ENCODE assay signal across 12 mouse cellular contexts in the genomic region with DNA sequence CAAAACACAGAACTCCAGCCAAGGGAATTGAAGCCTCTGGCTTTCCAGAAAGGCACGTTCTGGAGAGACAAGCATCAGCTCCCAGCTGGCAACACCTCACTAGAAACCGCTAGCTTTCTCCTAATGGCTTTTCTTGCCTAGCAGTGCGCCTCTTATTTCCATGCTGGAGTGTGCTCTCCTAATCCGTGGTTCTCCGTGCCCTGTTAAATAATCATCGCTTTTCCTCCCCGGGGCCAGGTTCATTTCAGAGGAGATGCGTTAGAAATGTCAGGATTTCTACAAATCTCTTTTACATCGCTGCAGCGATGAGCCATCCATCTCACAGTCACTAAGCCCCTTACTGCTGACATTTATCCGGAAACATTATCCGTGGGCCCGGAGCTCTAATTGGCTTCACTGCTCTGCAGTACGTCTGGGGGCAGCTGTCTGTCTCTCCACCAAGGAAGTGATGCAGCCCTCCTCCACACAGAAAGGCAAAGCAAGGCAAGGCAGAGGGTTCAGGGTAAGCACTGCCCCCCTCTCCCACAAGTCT.
DNase-seq lines count a peak whose midpoint lies in the region; ATAC-seq and TF ChIP-seq lines count a peak whose summit lies in the region.
"Had no signal": no experiment of that assay in that cellular context is flagged by ENCODE, and none has a peak within 500 bp of the region (broad histone marks: within the 10 kb centered on the region; RNA-seq: fewer than 3 reads in every experiment).

No protein-coding gene starts in this region.

- 37% methylated on average over 14 of the region's 14 CpGs for WGBS in heart, embryonic 14.5 days
- WGBS in heart, adult 2 months = 44% methylated on average over 14 of the region's 14 CpGs
- whole genome bisulfite sequencing in stomach, embryonic 14.5 days = 43% methylated on average over 14 of the region's 14 CpGs
- WGBS in stomach, postnatal 0 days = 47% methylated on average over 14 of the region's 14 CpGs
- 59% methylated on average over 14 of the region's 14 CpGs for WGBS in midbrain, embryonic 13.5 days

- H3K4me2 ChIP-seq in heart, embryonic 14.5 days (ENCODE audit: low read length) = peak overlapping the region; percentile 44
- H3K4me2 ChIP-seq in stomach, embryonic 14.5 days (replicated peaks; ENCODE audit: low read depth, low read length) = 0 out of 2 replicates have a peak overlapping the region, but pooled peaks have one; percentile 17
- no peak overlapping the region; the same call in 1 of the 2 replicates for H3K4me2 ChIP-seq in stomach, postnatal 0 days (replicated peaks; ENCODE audit: low read depth)
- no peak overlapping the region; the same call in 1 of the 2 replicates for H3K4me2 ChIP-seq in midbrain, embryonic 13.5 days (replicated peaks)

- ATAC-seq in heart, embryonic 14.5 days (ENCODE audit: insufficient number of reproducible peaks, insufficient read depth, low FRiP score, low read depth) = no peak
- ATAC-seq in stomach, embryonic 14.5 days (ENCODE audit: insufficient number of reproducible peaks, insufficient read depth, low FRiP score, low read depth) = 0 out of 2 replicates have a peak, but pooled peaks have one; percentile 33
- ATAC-seq in stomach, postnatal 0 days (ENCODE audit: low FRiP score, low TSS enrichment) = no peak
- peak; percentile 81 for ATAC-seq in midbrain, embryonic 13.5 days

- H3K4me1 ChIP-seq in heart, embryonic 14.5 days (ENCODE audit: control insufficient read depth in 2 of 2, insufficient read depth in 2 of 2, low read length in 2 of 2) = 0 out of 4 replicates have a peak, but pooled peaks cover 0 to 3% of the 10 kb centered on the region in 2 experiments
- H3K4me1 ChIP-seq in heart, adult 2 months (ENCODE audit: control insufficient read depth, insufficient read depth, low read length) = no peaks in the 10 kb centered on the region
- H3K4me1 ChIP-seq in stomach, embryonic 14.5 days (ENCODE audit: control insufficient read depth, insufficient read depth, low read length) = no peaks in the 10 kb centered on the region
- H3K4me1 ChIP-seq in stomach, postnatal 0 days (replicated peaks; ENCODE audit: control insufficient read depth, insufficient read depth) = no peaks in the 10 kb centered on the region
- H3K4me1 ChIP-seq in midbrain, embryonic 13.5 days (replicated peaks) = peaks cover 8% of the 10 kb centered on the region; the same call in 1 of the 2 replicates
- H3K4me1 ChIP-seq: megakaryocyte, embryonic 14.5 days had no signal

- no peaks in the 10 kb centered on the region for H3K27me3 ChIP-seq in heart, embryonic 14.5 days (ENCODE audit: control insufficient read depth, insufficient read depth, low read length)
- no peaks in the 10 kb centered on the region for H3K27me3 ChIP-seq in heart, adult 2 months (ENCODE audit: control insufficient read depth, insufficient read depth, low read length)
- H3K27me3 ChIP-seq in stomach, embryonic 14.5 days (ENCODE audit: control insufficient read depth, insufficient read depth, low read length) = no peaks in the 10 kb centered on the region
- H3K27me3 ChIP-seq in stomach, postnatal 0 days (ENCODE audit: control insufficient read depth, insufficient read depth, low read length) = no peaks in the 10 kb centered on the region
- no peaks in the 10 kb centered on the region for H3K27me3 ChIP-seq in midbrain, embryonic 13.5 days
- H3K27me3 ChIP-seq: megakaryocyte, embryonic 14.5 days had no signal

- TF ChIP-seq EP300 in heart, adult 2 months (IDR thresholded peaks at IDR 0.05; ENCODE audit: insufficient read depth, low read depth, low read length) = no peak
- TF ChIP-seq EP300 in stomach, postnatal 0 days (optimal IDR thresholded peaks at IDR 0.05) = no peak

- H3K9me3 ChIP-seq in heart, embryonic 14.5 days (ENCODE audit: control insufficient read depth, low read length) = no peaks in the 10 kb centered on the region
- peaks cover 4% of the 10 kb centered on the region; the same call in 1 of the 2 replicates for H3K9me3 ChIP-seq in stomach, embryonic 14.5 days (ENCODE audit: control insufficient read depth, low read depth, low read length)
- no peaks in the 10 kb centered on the region for H3K9me3 ChIP-seq in stomach, postnatal 0 days (ENCODE audit: control insufficient read depth, low read length)
- peaks cover 17% of the 10 kb centered on the region for H3K9me3 ChIP-seq in midbrain, embryonic 13.5 days

- TF ChIP-seq CTCF in heart, adult 2 months (IDR thresholded peaks at IDR 0.05) = no peak
- TF ChIP-seq CTCF in stomach, postnatal 0 days (IDR thresholded peaks at IDR 0.05; ENCODE audit: low read depth) = no peak

- no peak overlapping the region for H3K27ac ChIP-seq in heart, embryonic 14.5 days (replicated peaks in 1 of 2; ENCODE audit: control insufficient read depth in 1 of 2, insufficient read depth in 1 of 2, low read depth in 2 of 2, low read length in 2 of 2)
- H3K27ac ChIP-seq in heart, adult 2 months = no peak overlapping the region
- no peak overlapping the region for H3K27ac ChIP-seq in stomach, embryonic 14.5 days (ENCODE audit: low read length)
- no peak overlapping the region for H3K27ac ChIP-seq in stomach, postnatal 0 days (replicated peaks)
- H3K27ac ChIP-seq in midbrain, embryonic 13.5 days = peak overlapping the region; percentile 76

- no peaks in the 10 kb centered on the region for H3K36me3 ChIP-seq in heart, embryonic 14.5 days (ENCODE audit: control insufficient read depth, insufficient read depth, low read length)
- H3K36me3 ChIP-seq in heart, adult 2 months (ENCODE audit: control insufficient read depth, insufficient read depth, low read length) = no peaks in the 10 kb centered on the region
- H3K36me3 ChIP-seq in stomach, embryonic 14.5 days (ENCODE audit: control insufficient read depth, insufficient read depth, low read length) = no peaks in the 10 kb centered on the region
- no peaks in the 10 kb centered on the region for H3K36me3 ChIP-seq in stomach, postnatal 0 days (ENCODE audit: control insufficient read depth, insufficient read depth, low read length)
- H3K36me3 ChIP-seq in midbrain, embryonic 13.5 days = peaks cover 30% of the 10 kb centered on the region

- H3K79me2 ChIP-seq in heart, adult 2 months (replicated peaks; ENCODE audit: control insufficient read depth, insufficient read depth, low read length) = no peaks in the 10 kb centered on the region

- intact Hi-C loops in heart, adult 2 months (cut with DNase I) = no loop called here

- H3K4me3 ChIP-seq in heart, embryonic 14.5 days (ENCODE audit: control insufficient read depth in 1 of 2, insufficient read depth in 1 of 2, low read depth in 1 of 2, low read length in 2 of 2) = 0 out of 4 replicates have a peak overlapping the region, but pooled peaks of 1 of the 2 experiments have one; percentile 1
- H3K4me3 ChIP-seq in heart, adult 2 months = no peak overlapping the region
- no peak overlapping the region for H3K4me3 ChIP-seq in stomach, embryonic 14.5 days (ENCODE audit: low read depth, low read length)
- no peak overlapping the region for H3K4me3 ChIP-seq in stomach, postnatal 0 days (ENCODE audit: low read depth, low read length)
- no peak overlapping the region for H3K4me3 ChIP-seq in midbrain, embryonic 13.5 days (replicated peaks)
- H3K4me3 ChIP-seq: megakaryocyte, embryonic 14.5 days had no signal

- TF ChIP-seq POLR2A in heart, adult 2 months (IDR thresholded peaks at IDR 0.05; ENCODE audit: insufficient read depth, low read depth, low read length) = no peak

- DNase-seq in heart, adult 2 months = no peak
- DNase-seq in stomach, postnatal 0 days (ENCODE audit: low spot score) = no peak
- DNase-seq in urinary bladder, postnatal 25 days (ENCODE audit: low spot score) = no peak
- DNase-seq in thymus, postnatal 14 days = no peak
- DNase-seq in frontal cortex, postnatal 14 days (ENCODE audit: low spot score in 2 of 2) = no peak
- DNase-seq: cerebellum, adult 2 months; kidney, adult 2 months; liver had no signal

- H3K9ac ChIP-seq in heart, embryonic 14.5 days (ENCODE audit: low read length) = no peak overlapping the region
- no peak overlapping the region for H3K9ac ChIP-seq in heart, adult 2 months (ENCODE audit: low read depth, low read length)
- no peak overlapping the region for H3K9ac ChIP-seq in stomach, embryonic 14.5 days (replicated peaks; ENCODE audit: low read depth, low read length)
- no peak overlapping the region for H3K9ac ChIP-seq in stomach, postnatal 0 days (ENCODE audit: low read length)
- H3K9ac ChIP-seq in midbrain, embryonic 13.5 days (replicated peaks) = 0 out of 2 replicates have a peak overlapping the region, but pooled peaks have one; percentile 10

Comparison
In these comparisons a context has a peak if more than half of its experiments do, and no peak if none do; other contexts are left out.
1. ATAC-seq: peak in stomach, embryonic 14.5 days (single experiment) and midbrain, embryonic 13.5 days (single experiment); none in heart, embryonic 14.5 days (single experiment) and stomach, postnatal 0 days (single experiment).
2. H3K4me2 ChIP-seq: peak in heart, embryonic 14.5 days (single experiment) and stomach, embryonic 14.5 days (single experiment); none in stomach, postnatal 0 days (single experiment) and midbrain, embryonic 13.5 days (single experiment).